Mouse (Mus musculus) lung, embryonic 15.5 days (tissue): Measurements from ENCODE around the gene Mvk. TPM values are rescaled to one million over a fixed set of nuclear protein-coding genes. Genes with fewer than 3 reads are reported as not detected.

Experiments
- ATAC-seq: fragments of 200-750 bp; cut with Nextera tagmentation; 2 replicates; pipeline ENCODE4 v1.8.0; 2017; ENCODE audit warnings: moderate number of reproducible peaks, borderline replicate concordance; ENCODE audit not compliant: low FRiP score, low TSS enrichment; ENCODE audit errors: extremely low read depth
- H3K27ac ChIP-seq: fragments of 300-500 bp; sonication (generic); 2 replicates; pipeline ENCODE4 v1.5.1; 2015; ENCODE audit warnings: moderate library complexity, mild to moderate bottlenecking, inconsistent platforms
- H3K27me3 ChIP-seq: fragments of 300-500 bp; sonication (generic); 2 replicates; pipeline ENCODE4 v1.6.1; 2015; ENCODE audit warnings: inconsistent platforms
- H3K36me3 ChIP-seq: fragments of 300-500 bp; sonication (generic); 2 replicates; pipeline ENCODE4 v1.6.1; 2015; ENCODE audit warnings: inconsistent platforms
- H3K4me1 ChIP-seq: fragments of 300-500 bp; sonication (generic); 2 replicates; pipeline ENCODE4 v1.6.1; 2015; ENCODE audit warnings: inconsistent platforms
- H3K4me2 ChIP-seq: fragments of 300-500 bp; sonication (generic); 2 replicates; pipeline ENCODE4 v1.6.1; 2015; ENCODE audit warnings: inconsistent platforms, mild to moderate bottlenecking, moderate library complexity
- H3K4me3 ChIP-seq: fragments of 300-500 bp; sonication (generic); 2 replicates; pipeline ENCODE4 v1.5.1; 2015; ENCODE audit warnings: mild to moderate bottlenecking, inconsistent platforms
- H3K9ac ChIP-seq: fragments of 300-500 bp; sonication (generic); 2 replicates; pipeline ENCODE4 v1.6.1; 2015; ENCODE audit warnings: inconsistent platforms
- H3K9me3 ChIP-seq: fragments of 300-500 bp; sonication (generic); 2 replicates; pipeline ENCODE4 v1.6.1; 2016; ENCODE audit warnings: inconsistent platforms
- WGBS: fragments of 180-500 bp; shearing (Covaris S2); methylation state at CpG from one replicate; pipeline ENCODE4 v1.1.7; 2015; 5-methylcytosine and 5-hydroxymethylcytosine counted together
- polyA plus RNA-seq: library from polyadenylated mRNA; unstranded; fragments of >200 nt; fragmentation: Nextera tagmentation; extraction: Ambion mirVana; gene quantifications from 2 replicates; pipeline ENCODE4 v1.2.1, GENCODE M21; 2015

Mvk gene
- 39.2 and 43.8 TPM in 2 replicates for polyA plus RNA-seq

DNA sequence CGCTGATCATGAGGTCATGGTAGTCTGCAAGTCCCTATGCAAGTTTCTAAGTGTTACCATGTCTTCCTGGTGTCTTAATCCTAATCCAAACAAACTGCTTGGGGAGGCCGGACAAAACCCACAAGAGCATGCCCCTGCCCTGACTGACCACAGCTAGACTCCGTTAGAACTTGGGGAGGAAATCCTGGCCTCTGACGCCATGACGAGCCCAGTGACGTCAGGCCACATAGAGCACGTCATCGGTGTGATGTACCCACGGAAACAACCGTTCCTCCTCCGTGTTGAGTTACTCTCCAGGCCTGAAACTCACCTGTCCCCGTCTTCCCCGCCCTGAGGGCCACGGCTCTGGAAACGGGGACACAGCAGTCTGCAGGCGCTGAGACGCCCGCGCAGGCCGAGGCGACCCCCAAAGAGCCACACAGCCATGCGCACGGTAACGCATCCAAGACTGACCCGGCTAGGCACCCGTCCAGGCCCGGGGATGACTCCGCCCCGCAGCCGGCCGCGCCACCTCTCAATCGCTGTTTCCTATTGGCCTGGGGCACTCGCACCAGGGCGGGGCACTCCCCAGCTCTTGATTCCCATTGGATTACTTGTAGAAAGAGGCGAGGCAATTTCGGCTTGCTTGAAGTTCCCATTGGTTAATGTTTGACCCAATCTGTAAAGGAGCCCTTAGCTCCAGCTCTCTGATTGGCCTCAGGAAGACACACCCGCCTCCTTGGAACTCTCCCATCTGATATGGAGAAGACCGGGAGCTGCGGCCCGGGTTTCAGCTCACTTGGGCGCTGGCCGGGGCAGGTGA lies at the start of gene Mvk, which contains the start of gene Mmab:
Gene Mvk, plus strand, starts transcription at position 704 of the 802 bp plus-strand sequence.
Gene Mmab, minus strand, starts transcription at position 495 of the 802 bp plus-strand sequence.
- H3K36me3 ChIP-seq, result peaks cover 11% of the 10 kb centered on the region; the same call in 1 of the 2 replicates
- ATAC-seq, result peak; percentile 98
- whole genome bisulfite sequencing, result 2% methylated on average over 43 of the region's 43 CpGs
- H3K4me2 ChIP-seq, result peak within 1 kb of the TSS; percentile 89
- peaks cover 18% of the 10 kb centered on the region for H3K4me1 ChIP-seq
- H3K27me3 ChIP-seq, result no peaks in the 10 kb centered on the region
- H3K9ac ChIP-seq, result peak within 1 kb of the TSS; percentile 82
- peak within 1 kb of the TSS; percentile 60 for H3K27ac ChIP-seq
- H3K4me3 ChIP-seq, result peak within 1 kb of the TSS; percentile 84
- H3K9me3 ChIP-seq, result no peaks in the 10 kb centered on the region

DNA sequence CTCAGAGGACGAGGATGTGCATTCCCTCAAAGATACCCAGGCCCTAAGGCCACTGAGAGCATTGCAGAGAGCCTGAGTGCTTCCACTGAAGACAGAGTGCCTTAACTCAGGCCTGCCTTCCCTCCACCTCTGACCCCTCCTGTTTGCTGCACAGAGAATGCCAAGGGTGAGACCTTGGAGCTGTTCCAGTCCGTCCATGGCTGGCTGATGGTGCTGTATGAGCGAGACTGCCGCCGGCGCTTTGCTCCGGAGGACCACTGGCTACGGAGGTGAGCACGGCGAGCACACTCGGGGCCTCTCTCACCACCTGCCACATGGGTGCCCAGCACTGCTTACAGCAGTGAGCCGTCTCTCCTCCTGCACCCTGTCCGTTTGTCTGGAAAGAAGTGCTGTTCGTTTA lies 37.5 kb upstream of the Mvk start:
- Histone ChIP-seq H3K36me3 (peaks cover 99% of the 10 kb centered on the region), H3K9me3 (no peaks in the 10 kb centered on the region), H3K9ac (no peak overlapping the region), H3K4me2 (no peak overlapping the region), H3K27me3 (no peaks in the 10 kb centered on the region), H3K27ac (no peak overlapping the region), H3K4me1 (peaks cover 5% of the 10 kb centered on the region), H3K4me3 (no peak overlapping the region)
- no peak for ATAC-seq
- 83% methylated on average over 14 of the region's 14 CpGs for WGBS

DNA sequence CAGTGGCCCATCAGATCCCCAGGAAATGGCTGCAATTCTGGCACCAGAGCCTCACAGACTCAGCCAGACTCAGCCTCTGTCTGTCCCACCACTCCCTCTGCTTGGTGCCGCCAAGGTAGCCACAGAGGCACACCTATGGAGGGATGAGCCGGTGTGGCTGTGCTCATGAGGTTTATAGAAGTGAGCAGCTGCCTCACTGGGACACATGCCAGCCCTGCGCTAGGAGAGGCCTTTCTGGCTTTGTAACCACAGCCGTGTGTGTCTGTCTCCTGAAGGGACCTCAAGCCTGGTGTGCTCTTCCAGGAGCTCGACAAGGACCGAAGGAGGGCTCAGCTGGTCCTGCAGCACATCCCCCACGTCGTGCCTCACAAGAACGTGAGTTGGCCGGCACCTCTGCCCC lies 36.8 kb upstream of the Mvk start:
- no peak overlapping the region for H3K27ac ChIP-seq
- H3K36me3 ChIP-seq, result peaks cover 99% of the 10 kb centered on the region
- no peak for ATAC-seq
- no peaks in the 10 kb centered on the region for H3K9me3 ChIP-seq
- no peak overlapping the region for H3K9ac ChIP-seq
- peaks cover 12% of the 10 kb centered on the region for H3K4me1 ChIP-seq
- no peak overlapping the region for H3K4me3 ChIP-seq
- WGBS, result 78% methylated on average over 10 of the region's 10 CpGs
- H3K27me3 ChIP-seq, result no peaks in the 10 kb centered on the region
- no peak overlapping the region for H3K4me2 ChIP-seq

DNA sequence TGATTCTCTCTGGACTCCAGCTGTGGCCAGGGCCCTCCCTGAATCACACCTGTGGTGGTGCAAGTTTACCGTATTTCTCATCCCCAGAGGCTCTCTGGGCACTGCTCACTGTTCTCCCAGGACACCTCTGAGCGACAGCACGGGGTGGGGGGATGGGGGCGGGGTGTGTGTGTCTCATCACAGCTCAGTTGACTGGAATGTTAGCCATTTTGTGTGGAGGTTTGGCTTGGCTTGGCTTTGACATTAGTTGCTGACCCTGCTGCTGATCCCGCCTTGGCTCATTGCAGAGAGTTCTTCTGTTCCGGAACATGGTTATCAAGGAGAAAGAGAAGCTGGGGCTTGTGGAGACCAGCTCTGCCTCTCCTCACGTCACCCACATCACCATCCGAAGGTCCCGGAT lies 36.3 kb upstream of the Mvk start:
- no peak for ATAC-seq
- Histone ChIP-seq H3K4me2 (no peak overlapping the region), H3K27ac (no peak overlapping the region), H3K27me3 (no peaks in the 10 kb centered on the region), H3K4me1 (peaks cover 17% of the 10 kb centered on the region), H3K9ac (no peak overlapping the region), H3K36me3 (peaks cover 99% of the 10 kb centered on the region), H3K4me3 (no peak overlapping the region), H3K9me3 (no peaks in the 10 kb centered on the region)
- WGBS, result 80% methylated on average over 9 of the region's 9 CpGs

- no peak overlapping the region for H3K9ac ChIP-seq
- H3K4me3 ChIP-seq, result no peak overlapping the region
- H3K27me3 ChIP-seq, result no peaks in the 10 kb centered on the region
- H3K4me2 ChIP-seq, result no peak overlapping the region
- no peaks in the 10 kb centered on the region for H3K9me3 ChIP-seq
- no peak overlapping the region for H3K27ac ChIP-seq
- peaks cover 28% of the 10 kb centered on the region for H3K4me1 ChIP-seq
- no peak for ATAC-seq
- 89% methylated on average over 11 of the region's 11 CpGs for WGBS
- peaks cover 89% of the 10 kb centered on the region for H3K36me3 ChIP-seq
Measured at GRCm38 (mm10) chr5:114408846-114409245, 35.2 kb upstream of the Mvk start.

GRCm38 (mm10) chr5:114410429-114410828 lies 33.6 kb upstream of the Mvk start:
- Histone ChIP-seq H3K4me1 (peaks cover 34% of the 10 kb centered on the region), H3K27ac (no peak overlapping the region), H3K9me3 (no peaks in the 10 kb centered on the region), H3K27me3 (no peaks in the 10 kb centered on the region), H3K4me3 (no peak overlapping the region), H3K36me3 (peaks cover 86% of the 10 kb centered on the region), H3K9ac (no peak overlapping the region), H3K4me2 (no peak overlapping the region)
- 80% methylated on average over 13 of the region's 13 CpGs for WGBS
- ATAC-seq, result no peak

- no peak overlapping the region for H3K4me2 ChIP-seq
- H3K4me1 ChIP-seq, result peaks cover 34% of the 10 kb centered on the region
- 27% methylated on average over 23 of the region's 23 CpGs for WGBS
- H3K27me3 ChIP-seq, result no peaks in the 10 kb centered on the region
- H3K36me3 ChIP-seq, result peaks cover 87% of the 10 kb centered on the region
- H3K9me3 ChIP-seq, result no peaks in the 10 kb centered on the region
- peak overlapping the region; percentile 78 for H3K27ac ChIP-seq
- no peak overlapping the region for H3K9ac ChIP-seq
- no peak overlapping the region for H3K4me3 ChIP-seq
- ATAC-seq, result peak; percentile 28
Measured at GRCm38 (mm10) chr5:114412361-114412998, 31.6 kb upstream of the Mvk start.

DNA sequence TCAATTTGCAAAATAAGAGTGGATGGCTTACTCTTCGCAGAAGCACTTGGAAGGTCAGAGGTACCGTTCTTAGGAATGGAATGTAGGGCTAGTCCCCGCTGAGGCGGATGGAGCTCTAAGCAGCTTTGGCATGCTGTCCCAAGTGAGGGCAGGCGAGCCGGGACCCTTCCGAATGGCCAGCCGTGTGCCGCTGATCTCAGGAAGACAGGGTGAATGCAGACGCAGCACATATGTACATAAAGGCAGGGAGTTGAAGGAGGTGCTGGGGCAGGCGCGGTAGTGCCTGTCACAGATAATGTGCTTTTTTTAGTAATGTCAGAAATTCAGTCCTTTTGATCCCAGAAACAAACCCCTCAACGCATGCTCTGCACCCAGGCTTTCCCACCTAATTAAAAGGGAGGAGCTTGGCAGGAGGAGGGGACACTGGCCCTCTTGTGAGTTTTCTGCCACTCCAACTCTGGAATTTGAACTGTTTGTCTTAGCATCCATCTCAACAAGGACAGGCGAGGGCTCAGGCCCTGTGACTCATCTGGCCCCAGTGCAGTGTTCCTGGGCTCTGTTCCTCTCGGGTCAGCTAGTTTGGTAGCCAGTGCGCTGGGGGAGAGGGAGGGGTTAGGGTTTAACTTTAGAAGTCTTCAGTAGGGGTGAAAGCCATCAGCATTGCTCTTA lies 30.9 kb upstream of the Mvk start:
- ATAC-seq, result peak; percentile 86
- Histone ChIP-seq H3K9me3 (no peaks in the 10 kb centered on the region), H3K4me2 (no peak overlapping the region), H3K36me3 (peaks cover 87% of the 10 kb centered on the region), H3K4me1 (peaks cover 34% of the 10 kb centered on the region), H3K27me3 (no peaks in the 10 kb centered on the region), H3K4me3 (no peak overlapping the region), H3K9ac (no peak overlapping the region), H3K27ac (peak overlapping the region; percentile 78)
- 23% methylated on average over 16 of the region's 16 CpGs for WGBS

DNA sequence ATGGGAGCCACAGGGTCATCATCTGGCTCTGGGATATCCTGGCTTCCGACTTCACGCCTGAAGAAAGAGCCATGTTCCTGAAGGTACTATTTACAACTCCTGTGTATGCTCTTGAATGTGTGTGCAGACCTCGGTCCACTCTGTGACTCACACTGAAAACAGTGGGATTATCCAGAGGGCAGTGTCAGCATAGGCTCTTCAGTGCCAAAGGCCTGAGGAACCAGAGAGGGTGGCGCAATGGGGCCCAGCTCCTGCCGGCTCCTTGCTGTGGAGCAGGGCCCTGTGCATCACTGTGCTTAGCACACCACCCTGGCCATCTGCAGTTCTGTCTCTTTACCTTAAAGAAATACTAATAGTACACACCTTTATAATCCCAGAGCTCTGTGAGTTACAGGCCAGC lies 28.5 kb upstream of the Mvk start:
- H3K9me3 ChIP-seq, result no peaks in the 10 kb centered on the region
- peaks cover 87% of the 10 kb centered on the region for H3K36me3 ChIP-seq
- H3K4me3 ChIP-seq, result no peak overlapping the region
- H3K4me2 ChIP-seq, result no peak overlapping the region
- 94% methylated on average over 5 of the region's 5 CpGs for WGBS
- no peak overlapping the region for H3K9ac ChIP-seq
- no peak for ATAC-seq
- H3K4me1 ChIP-seq, result peaks cover 34% of the 10 kb centered on the region
- H3K27ac ChIP-seq, result no peak overlapping the region
- no peaks in the 10 kb centered on the region for H3K27me3 ChIP-seq

DNA sequence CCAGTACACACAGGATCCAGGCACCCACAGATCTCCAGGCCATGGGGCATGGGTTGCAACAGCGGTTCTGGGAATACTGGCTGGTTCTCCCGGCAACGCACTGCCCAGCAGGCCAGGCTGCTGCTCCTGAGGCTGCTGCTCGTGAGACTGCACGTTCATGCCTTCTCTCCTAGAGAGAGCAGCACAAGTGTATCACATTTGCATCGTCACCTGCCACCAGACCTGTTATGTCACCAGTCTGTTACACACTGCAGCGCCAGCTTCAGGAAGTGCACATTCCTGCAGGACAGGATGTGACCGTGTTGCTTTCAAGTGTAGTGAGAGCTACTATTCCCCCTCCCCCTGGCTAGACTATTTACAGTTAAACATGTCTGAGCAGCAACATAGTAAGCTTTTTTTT lies 27.2 kb upstream of the Mvk start:
- Histone ChIP-seq H3K4me1 (peaks cover 32% of the 10 kb centered on the region), H3K36me3 (peaks cover 77% of the 10 kb centered on the region), H3K4me2 (no peak overlapping the region), H3K9me3 (no peaks in the 10 kb centered on the region), H3K27me3 (no peaks in the 10 kb centered on the region), H3K9ac (no peak overlapping the region), H3K27ac (no peak overlapping the region), H3K4me3 (no peak overlapping the region)
- no peak for ATAC-seq
- WGBS, result 67% methylated on average over 8 of the region's 8 CpGs

DNA sequence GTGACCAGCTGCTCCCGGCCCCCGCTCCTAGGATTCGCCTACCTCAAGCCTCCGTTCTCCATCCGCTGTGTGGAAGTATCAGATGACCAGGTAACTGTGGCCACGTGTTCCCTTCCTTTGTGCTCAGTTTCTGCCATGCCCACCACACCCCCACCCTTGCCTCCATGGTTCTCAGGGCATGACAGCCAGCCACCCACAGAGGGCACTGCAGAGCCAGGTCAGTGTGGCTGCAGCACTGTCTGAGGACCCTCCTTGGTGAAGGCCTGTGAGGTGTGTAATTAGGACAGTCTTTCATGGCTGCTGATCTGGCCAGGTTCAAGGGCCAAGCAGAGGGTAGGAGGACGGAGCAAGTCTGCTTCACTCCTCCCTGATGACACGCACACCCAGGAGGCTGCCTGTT lies 25.5 kb upstream of the Mvk start:
- H3K9ac ChIP-seq, result no peak overlapping the region
- H3K27ac ChIP-seq, result no peak overlapping the region
- H3K4me3 ChIP-seq, result no peak overlapping the region
- no peaks in the 10 kb centered on the region for H3K27me3 ChIP-seq
- H3K4me1 ChIP-seq, result peaks cover 30% of the 10 kb centered on the region
- ATAC-seq, result no peak
- 71% methylated on average over 8 of the region's 8 CpGs for WGBS
- no peak overlapping the region for H3K4me2 ChIP-seq
- peaks cover 66% of the 10 kb centered on the region for H3K36me3 ChIP-seq
- no peaks in the 10 kb centered on the region for H3K9me3 ChIP-seq
